Mouse (Mus musculus): ENCODE measurements around the gene Cyp4a10.
"Not testable (repeated sequence)": the region's sequence is repeated elsewhere in the genome, so short reads cannot be mapped to it uniquely, and the experiment has no call there.

Gene Cyp4a10

GRCm38 (mm10) chr4:115518000-115518399 lies at the start of gene Cyp4a10:
Cyp4a10 (plus strand) TSS chr4:115518264.
- DNase-seq (ENCODE audit: low spot score): not testable (repeated sequence)

- not testable (repeated sequence) for DNase-seq (ENCODE audit: low spot score)
These were observed 44.5 kb upstream of the Cyp4a10 start for GRCm38 (mm10) chr4:115473585-115473984.

- peak; percentile 5 for DNase-seq (ENCODE audit: low spot score)
These were observed 42.0 kb upstream of the Cyp4a10 start for GRCm38 (mm10) chr4:115476051-115476450.

GRCm38 (mm10) chr4:115481006-115481652 lies 36.9 kb upstream of the Cyp4a10 start:
- no peak for DNase-seq (ENCODE audit: low spot score)

- no peak for DNase-seq (ENCODE audit: low spot score)
These were observed 22.1 kb upstream of the Cyp4a10 start, which contains the start of gene Cyp4a14 for GRCm38 (mm10) chr4:115496001-115496400. Cyp4a14 (minus strand) TSS chr4:115496142.

GRCm38 (mm10) chr4:115497466-115497865 lies 20.6 kb upstream of the Cyp4a10 start:
- DNase-seq (ENCODE audit: low spot score): no peak

GRCm38 (mm10) chr4:115513964-115514363 lies 4.1 kb upstream of the Cyp4a10 start:
- not testable (repeated sequence) for DNase-seq (ENCODE audit: low spot score)

- DNase-seq (ENCODE audit: low spot score): no peak
These were observed 1.4 kb downstream of the Cyp4a10 start for GRCm38 (mm10) chr4:115519444-115519843.

- DNase-seq (ENCODE audit: low spot score): no peak
These were observed 3.7 kb downstream of the Cyp4a10 start for GRCm38 (mm10) chr4:115521766-115522165.

GRCm38 (mm10) chr4:115545101-115545500 lies 27.0 kb downstream of the Cyp4a10 start:
- no peak for DNase-seq (ENCODE audit: low spot score)

GRCm38 (mm10) chr4:115546141-115546828 lies 28.2 kb downstream of the Cyp4a10 start:
- no peak for DNase-seq (ENCODE audit: low spot score)

- DNase-seq (ENCODE audit: low spot score): no peak
These were observed 34.7 kb downstream of the Cyp4a10 start for GRCm38 (mm10) chr4:115552726-115553125.

- no peak for DNase-seq (ENCODE audit: low spot score)
These were observed 37.4 kb downstream of the Cyp4a10 start for GRCm38 (mm10) chr4:115555513-115555912.

GRCm38 (mm10) chr4:115557861-115558561 lies 39.9 kb downstream of the Cyp4a10 start:
- no peak for DNase-seq (ENCODE audit: low spot score)

- DNase-seq (ENCODE audit: low spot score): not testable (repeated sequence)
These were observed 43.2 kb downstream of the Cyp4a10 start for GRCm38 (mm10) chr4:115561236-115561635.

GRCm38 (mm10) chr4:115563401-115563800 lies 45.3 kb downstream of the Cyp4a10 start, which contains the start of gene Cyp4a31:
Cyp4a31 (plus strand) TSS chr4:115563649.
- DNase-seq (ENCODE audit: low spot score): no peak

GRCm38 (mm10) chr4:115564469-115565225 lies 46.6 kb downstream of the Cyp4a10 start:
- DNase-seq (ENCODE audit: low spot score): not testable (repeated sequence)

- no peak for DNase-seq (ENCODE audit: low spot score)
These were observed 57.2 kb downstream of the Cyp4a10 start for GRCm38 (mm10) chr4:115575255-115575654.

- DNase-seq (ENCODE audit: low spot score): no peak
These were observed 57.7 kb downstream of the Cyp4a10 start for GRCm38 (mm10) chr4:115575776-115576175.

- no peak for DNase-seq (ENCODE audit: low spot score)
These were observed 65.0 kb downstream of the Cyp4a10 start for GRCm38 (mm10) chr4:115583036-115583435.
